Mouse (Mus musculus) heart, embryonic 14.5 days (tissue): ENCODE data around the gene C9. TPM values are rescaled to one million over a fixed set of nuclear protein-coding genes. Genes with fewer than 3 reads are reported as not detected.

Experiments used
- ATAC-seq: fragments of 200-750 bp; cut with Nextera tagmentation; 2 replicates; pipeline ENCODE4 v1.8.0; 2017; ENCODE audit warnings: low read depth, moderate TSS enrichment; ENCODE audit not compliant: insufficient number of reproducible peaks, insufficient read depth, low FRiP score
- H3K27ac ChIP-seq, 2 experiments: fragments of 200-500 bp in 1 of 2; fragments of 300-500 bp in 1 of 2; sonication (generic) in 1 of 2; replicated peaks in 1 of 2; 2 replicates each; pipeline ENCODE4 v1.5.1; 2012 to 2014; ENCODE audit warnings: low read depth in 2 of 2, low read length in 2 of 2, control low read depth in 1 of 2, mild to moderate bottlenecking in 1 of 2, mixed read lengths in 1 of 2; ENCODE audit not compliant: control insufficient read depth in 1 of 2, insufficient read depth in 1 of 2
- H3K27me3 ChIP-seq: fragments of 300-500 bp; sonication (generic); 2 replicates; pipeline ENCODE4 v1.6.1; 2014; ENCODE audit warnings: mild to moderate bottlenecking, low read length, control low read depth; ENCODE audit not compliant: control insufficient read depth, insufficient read depth
- H3K36me3 ChIP-seq: fragments of 300-500 bp; sonication (generic); 2 replicates; pipeline ENCODE4 v1.6.1; 2014; ENCODE audit warnings: mild to moderate bottlenecking, control low read depth, low read length, mixed read lengths; ENCODE audit not compliant: control insufficient read depth, insufficient read depth
- H3K4me1 ChIP-seq, 2 experiments: fragments of 200-500 bp in 1 of 2; fragments of 300-500 bp in 1 of 2; sonication (generic) in 1 of 2; 2 replicates each; pipeline ENCODE4 v1.6.1; 2012 to 2014; ENCODE audit warnings: low read length in 2 of 2, control low read depth in 1 of 2, mixed read lengths in 1 of 2; ENCODE audit not compliant: control insufficient read depth in 2 of 2, insufficient read depth in 2 of 2
- H3K4me2 ChIP-seq: fragments of 300-500 bp; sonication (generic); 2 replicates; pipeline ENCODE4 v1.6.1; 2014; ENCODE audit warnings: mild to moderate bottlenecking, low read length
- H3K4me3 ChIP-seq, 2 experiments: fragments of 200-500 bp in 1 of 2; fragments of 300-500 bp in 1 of 2; sonication (generic) in 1 of 2; 2 replicates each; pipeline ENCODE4 v1.5.1; 2012 to 2014; ENCODE audit warnings: low read length in 2 of 2, mild to moderate bottlenecking in 2 of 2, control low read depth in 1 of 2, low read depth in 1 of 2, moderate library complexity in 1 of 2; ENCODE audit not compliant: control insufficient read depth in 1 of 2, insufficient read depth in 1 of 2
- H3K9ac ChIP-seq: fragments of 300-500 bp; sonication (generic); 2 replicates; pipeline ENCODE4 v1.6.1; 2014; ENCODE audit warnings: mild to moderate bottlenecking, low read length
- H3K9me3 ChIP-seq: fragments of 300-500 bp; sonication (generic); 2 replicates; pipeline ENCODE4 v1.6.1; 2016; ENCODE audit warnings: low read length, control low read depth; ENCODE audit not compliant: control insufficient read depth
- WGBS: fragments of 180-500 bp; shearing (Covaris S2); extraction: QIAGEN DNeasy Blood & Tissue Kit; methylation state at CpG from one replicate; pipeline ENCODE4 v1.1.7; 2014; 5-methylcytosine and 5-hydroxymethylcytosine counted together
- polyA plus RNA-seq: library from polyadenylated mRNA; unstranded; fragments of >200 nt; fragmentation: Nextera tagmentation; extraction: Ambion mirVana; gene quantifications from 2 replicates; pipeline ENCODE4 v1.2.1, GENCODE M21; 2014

The C9 gene
- polyA plus RNA-seq, 1 experiment from 2014 or later = not detected

- ATAC-seq = no peak
- Histone ChIP-seq H3K9me3 (no peaks in the 10 kb centered on the region), H3K4me1 (no peaks in the 10 kb centered on the region), H3K4me3 (no peak overlapping the region), H3K27ac (no peak overlapping the region), H3K9ac (no peak overlapping the region), H3K36me3 (no peaks in the 10 kb centered on the region), H3K27me3 (no peaks in the 10 kb centered on the region), H3K4me2 (no peak overlapping the region)
- WGBS = 56% methylated on average over 10 of the region's 10 CpGs
Measured at GRCm38 (mm10) chr15:6520505-6521155, 75.5 kb downstream of the C9 start.

- no peaks in the 10 kb centered on the region for H3K4me1 ChIP-seq
- no peaks in the 10 kb centered on the region for H3K36me3 ChIP-seq
- no peak for ATAC-seq
- no peaks in the 10 kb centered on the region for H3K27me3 ChIP-seq
- H3K27ac ChIP-seq = no peak within 1 kb of the TSS
- 75% methylated on average over 8 of the region's 8 CpGs for WGBS
- H3K9me3 ChIP-seq = no peaks in the 10 kb centered on the region
- H3K4me3 ChIP-seq = no peak within 1 kb of the TSS
- H3K4me2 ChIP-seq = no peak within 1 kb of the TSS
- H3K9ac ChIP-seq = no peak within 1 kb of the TSS
Measured at GRCm38 (mm10) chr15:6522653-6523167, 77.6 kb downstream of the C9 start, which contains the start of gene Fyb. Fyb (plus strand) TSS chr15:6522853.

GRCm38 (mm10) chr15:6524801-6525200, 79.7 kb downstream of the C9 start:
- 92% methylated on average over 2 of the region's 2 CpGs for WGBS
- Histone ChIP-seq H3K4me2 (no peak overlapping the region), H3K36me3 (no peaks in the 10 kb centered on the region), H3K27ac (no peak overlapping the region), H3K4me1 (no peaks in the 10 kb centered on the region), H3K9ac (no peak overlapping the region), H3K9me3 (no peaks in the 10 kb centered on the region), H3K27me3 (no peaks in the 10 kb centered on the region), H3K4me3 (no peak overlapping the region)
- ATAC-seq = no peak

GRCm38 (mm10) chr15:6525386-6525785, 80.3 kb downstream of the C9 start:
- Histone ChIP-seq H3K27me3 (no peaks in the 10 kb centered on the region), H3K4me3 (no peak overlapping the region), H3K4me2 (no peak overlapping the region), H3K9me3 (no peaks in the 10 kb centered on the region), H3K4me1 (no peaks in the 10 kb centered on the region), H3K36me3 (no peaks in the 10 kb centered on the region), H3K9ac (no peak overlapping the region), H3K27ac (no peak overlapping the region)
- 79% methylated on average over 3 of the region's 3 CpGs for WGBS
- ATAC-seq = no peak

GRCm38 (mm10) chr15:6533858-6534343, 88.8 kb downstream of the C9 start:
- ATAC-seq = no peak
- Histone ChIP-seq H3K4me2 (no peak overlapping the region), H3K9me3 (no peaks in the 10 kb centered on the region), H3K27me3 (no peaks in the 10 kb centered on the region), H3K36me3 (no peaks in the 10 kb centered on the region), H3K4me3 (no peak overlapping the region), H3K4me1 (no peaks in the 10 kb centered on the region), H3K9ac (no peak overlapping the region), H3K27ac (no peak overlapping the region)
- 86% methylated on average over 3 of the region's 3 CpGs for WGBS

- ATAC-seq = no peak
- H3K9me3 ChIP-seq = no peaks in the 10 kb centered on the region
- no peaks in the 10 kb centered on the region for H3K4me1 ChIP-seq
- no peak overlapping the region for H3K9ac ChIP-seq
- H3K36me3 ChIP-seq = no peaks in the 10 kb centered on the region
- no peak overlapping the region for H3K27ac ChIP-seq
- H3K27me3 ChIP-seq = no peaks in the 10 kb centered on the region
- H3K4me2 ChIP-seq = no peak overlapping the region
- 68% methylated on average over 8 of the region's 8 CpGs for WGBS
- H3K4me3 ChIP-seq = no peak overlapping the region
Measured at GRCm38 (mm10) chr15:6534592-6534991, 89.5 kb downstream of the C9 start.

- H3K4me2 ChIP-seq = no peak overlapping the region
- ATAC-seq = no peak
- H3K27me3 ChIP-seq = no peaks in the 10 kb centered on the region
- H3K36me3 ChIP-seq = no peaks in the 10 kb centered on the region
- 49% methylated on average over 7 of the region's 7 CpGs for WGBS
- H3K27ac ChIP-seq = no peak overlapping the region
- H3K4me1 ChIP-seq = peaks cover 0 to 2% of the 10 kb centered on the region in 2 experiments; a peak in 1 of 4 replicates
- no peaks in the 10 kb centered on the region for H3K9me3 ChIP-seq
- no peak overlapping the region for H3K9ac ChIP-seq
- no peak overlapping the region for H3K4me3 ChIP-seq
Measured at GRCm38 (mm10) chr15:6539639-6540338, 94.7 kb downstream of the C9 start.
